Mouse (Mus musculus): Measurements from ENCODE around the gene Igf1r. TPM values are rescaled to one million over a fixed set of nuclear protein-coding genes. Genes with fewer than 3 reads are reported as not detected.

Igf1r gene
- polyA plus RNA-seq, 1 experiment from 2014 or later = 58.8 TPM

- TF ChIP-seq CTCF (IDR thresholded peaks at IDR 0.05) = no peak
- no peaks in the 10 kb centered on the region for H3K27me3 ChIP-seq
- ATAC-seq (no peak), DNase-seq (ENCODE audit: low read depth, low spot score) (no peak)
- in situ Hi-C loops (cut with MboI; ENCODE audit: low pct_unique_long_range_greater_than_20kb) = no loop called here
- CTCF ChIA-PET = no interaction called here
- POLR2A ChIA-PET = no interaction called here
Measured at GRCm38 (mm10) chr7:68020556-68020955, 67.9 kb downstream of the Igf1r start.

DNA sequence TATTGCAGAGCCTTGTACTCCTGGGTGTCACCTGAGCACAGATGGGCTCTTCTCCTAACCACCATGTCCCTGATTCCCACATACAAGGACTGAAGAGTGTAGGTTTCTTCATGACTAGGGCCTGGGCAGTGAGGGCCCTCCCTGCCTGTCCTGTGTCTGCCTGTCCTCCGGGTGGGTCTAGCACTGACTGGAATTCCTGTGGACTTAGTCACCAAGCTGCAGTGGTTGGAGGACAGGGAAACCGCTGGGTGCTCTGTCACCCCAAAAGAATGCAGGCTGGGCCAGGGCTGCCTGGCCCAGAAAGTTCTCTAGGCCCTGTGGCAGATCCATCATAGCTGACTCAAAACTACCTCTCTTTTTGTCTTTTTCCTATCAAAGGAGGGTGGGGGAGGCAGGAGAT, 69.1 kb downstream of the Igf1r start:
- H3K27me3 ChIP-seq = no peaks in the 10 kb centered on the region
- no peak for TF ChIP-seq CTCF (IDR thresholded peaks at IDR 0.05)
- in situ Hi-C loops (cut with MboI; ENCODE audit: low pct_unique_long_range_greater_than_20kb) = no loop called here
- ChIA-PET CTCF (no interaction called here), POLR2A (interaction anchor here (0.5 kb wide), 1 partner anchor 1679 kb away, joined by 5 read pairs; no protein-coding TSS in a partner anchor)
- ATAC-seq = peak; percentile 94
- DNase-seq (ENCODE audit: low read depth, low spot score) = peak; percentile 79

DNA sequence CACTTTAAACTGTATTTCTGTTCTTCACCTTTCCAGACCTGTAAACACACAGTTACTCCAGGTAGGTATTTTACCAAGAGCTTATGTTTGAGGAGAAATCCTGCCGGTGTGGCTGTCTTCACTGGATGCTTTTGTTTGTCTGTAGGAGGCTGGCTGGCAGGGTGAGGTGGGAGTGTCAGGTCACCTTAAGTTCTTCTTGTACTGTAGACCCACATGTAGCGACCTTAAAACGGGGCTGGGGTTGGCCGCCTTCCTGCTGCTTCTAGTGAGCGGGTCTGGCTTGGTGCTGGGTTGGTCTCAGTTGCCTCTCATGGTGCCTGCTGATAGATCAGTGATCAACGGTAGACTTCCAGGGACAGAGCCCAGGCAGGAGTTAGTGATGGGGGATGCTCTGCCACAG, 69.6 kb downstream of the Igf1r start:
- TF ChIP-seq CTCF (IDR thresholded peaks at IDR 0.05) = no peak
- POLR2A ChIA-PET = interaction anchor here (0.5 kb wide), 1 partner anchor 1679 kb away, joined by 5 read pairs; no protein-coding TSS in a partner anchor

GRCm38 (mm10) chr7:68023882-68024281, 71.3 kb downstream of the Igf1r start:
- ChIA-PET POLR2A (interaction anchor here (0.6 kb wide), 1 partner anchor 40 kb away, joined by 5 read pairs; no protein-coding TSS in a partner anchor), CTCF (interaction anchor here (2.0 kb wide), 1 partner anchor 15 kb away, joined by 6 read pairs; no protein-coding TSS in a partner anchor)
- no peaks in the 10 kb centered on the region for H3K27me3 ChIP-seq
- DNase-seq (ENCODE audit: low read depth, low spot score) = no peak
- ATAC-seq = no peak
- in situ Hi-C loops (cut with MboI; ENCODE audit: low pct_unique_long_range_greater_than_20kb) = no loop called here
- no peak for TF ChIP-seq CTCF (IDR thresholded peaks at IDR 0.05)

More for the DNA sequence above, 69.6 kb downstream of the Igf1r start:
- H3K27me3 ChIP-seq = no peaks in the 10 kb centered on the region
- ATAC-seq (no peak), DNase-seq (ENCODE audit: low read depth, low spot score) (no peak)
- CTCF ChIA-PET = no interaction called here
- in situ Hi-C loops (cut with MboI; ENCODE audit: low pct_unique_long_range_greater_than_20kb) = no loop called here

DNA sequence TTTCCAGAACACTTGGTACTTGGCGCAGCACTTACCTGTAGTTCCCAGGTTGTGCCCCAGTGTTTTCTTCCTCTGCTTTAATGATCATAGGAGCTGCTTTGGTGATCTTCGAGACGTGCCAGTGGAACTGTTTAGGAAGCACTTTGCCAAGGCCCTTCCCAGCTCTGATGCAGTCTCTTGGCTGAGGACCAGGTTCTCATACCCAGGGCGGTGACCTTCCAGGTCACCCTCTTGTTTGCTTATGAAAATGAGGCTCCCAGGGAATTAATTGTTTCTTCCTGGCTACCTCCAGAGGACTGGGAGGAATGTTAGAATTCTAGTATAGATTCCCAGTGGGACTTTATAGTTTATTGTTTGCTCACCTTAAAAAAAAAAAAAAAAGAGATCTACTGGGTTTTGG, 72.0 kb downstream of the Igf1r start:
- no peak for ATAC-seq
- in situ Hi-C loops (cut with MboI; ENCODE audit: low pct_unique_long_range_greater_than_20kb) = no loop called here
- TF ChIP-seq CTCF (IDR thresholded peaks at IDR 0.05) = no peak
- ChIA-PET CTCF (interaction anchor here (1.0 to 2.0 kb wide), 4 partner anchors 9 to 53 kb away, joined by 3 to 6 read pairs (median 3); no protein-coding TSS in a partner anchor), POLR2A (no interaction called here)
- DNase-seq (ENCODE audit: low read depth, low spot score) = no peak
- H3K27me3 ChIP-seq = no peaks in the 10 kb centered on the region

DNA sequence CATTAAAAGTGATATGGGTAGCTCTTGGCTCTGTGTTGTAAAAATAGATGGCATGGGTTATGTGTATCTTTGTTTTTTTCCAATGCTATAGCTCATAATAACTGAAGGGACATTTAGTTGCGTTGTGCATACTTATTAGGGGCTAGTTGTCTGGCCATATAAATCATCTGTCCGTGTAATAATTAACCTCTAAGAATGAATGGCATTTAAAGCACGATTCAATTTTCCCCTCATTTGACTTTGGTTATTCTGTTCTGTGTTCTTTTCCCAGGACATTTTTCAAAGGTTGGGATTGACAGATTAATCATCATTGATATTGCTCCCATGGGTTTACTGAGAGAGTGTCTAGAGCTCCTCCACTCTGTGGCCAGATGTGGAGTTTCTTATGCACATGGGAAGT, 72.8 kb downstream of the Igf1r start:
- ChIA-PET POLR2A (no interaction called here), CTCF (interaction anchor here (0.8 to 2.0 kb wide), 5 partner anchors 8 to 57 kb away, joined by 3 to 6 read pairs (median 3); no protein-coding TSS in a partner anchor)
- H3K27me3 ChIP-seq = no peaks in the 10 kb centered on the region
- no peak for DNase-seq (ENCODE audit: low read depth, low spot score)
- no peak for TF ChIP-seq CTCF (IDR thresholded peaks at IDR 0.05)
- no peak for ATAC-seq
- in situ Hi-C loops (cut with MboI; ENCODE audit: low pct_unique_long_range_greater_than_20kb) = no loop called here

DNA sequence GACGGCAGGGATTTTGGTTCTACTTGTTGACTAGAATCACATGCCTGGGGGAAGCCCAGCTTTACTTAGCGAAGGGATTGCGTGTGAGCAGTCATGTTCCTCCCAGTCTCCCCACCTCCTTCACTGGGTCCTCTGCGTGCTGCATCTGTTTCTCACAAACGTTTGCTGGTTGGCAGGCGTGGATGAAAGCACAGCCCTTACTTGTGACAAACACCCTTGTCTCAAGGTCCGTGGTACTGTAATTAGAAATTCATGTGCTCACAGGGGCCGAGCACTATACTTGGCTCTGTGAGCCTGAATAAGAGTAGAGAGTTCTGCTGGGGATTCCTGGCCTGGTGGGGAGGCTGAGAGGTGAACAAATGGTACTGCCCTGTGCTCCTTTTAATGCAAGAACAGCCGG, 73.4 kb downstream of the Igf1r start:
- CTCF ChIA-PET = no interaction called here
- no peak for TF ChIP-seq CTCF (IDR thresholded peaks at IDR 0.05)
- POLR2A ChIA-PET = no interaction called here
- in situ Hi-C loops (cut with MboI; ENCODE audit: low pct_unique_long_range_greater_than_20kb) = no loop called here
- DNase-seq (ENCODE audit: low read depth, low spot score) (no peak), ATAC-seq (no peak)
- no peaks in the 10 kb centered on the region for H3K27me3 ChIP-seq

GRCm38 (mm10) chr7:68028167-68028566, 75.5 kb downstream of the Igf1r start:
- CTCF ChIA-PET = no interaction called here
- no peak for TF ChIP-seq CTCF (IDR thresholded peaks at IDR 0.05)
- DNase-seq (ENCODE audit: low read depth, low spot score) (no peak), ATAC-seq (no peak)
- in situ Hi-C loops (cut with MboI; ENCODE audit: low pct_unique_long_range_greater_than_20kb) = no loop called here
- POLR2A ChIA-PET = no interaction called here
- no peaks in the 10 kb centered on the region for H3K27me3 ChIP-seq

DNA sequence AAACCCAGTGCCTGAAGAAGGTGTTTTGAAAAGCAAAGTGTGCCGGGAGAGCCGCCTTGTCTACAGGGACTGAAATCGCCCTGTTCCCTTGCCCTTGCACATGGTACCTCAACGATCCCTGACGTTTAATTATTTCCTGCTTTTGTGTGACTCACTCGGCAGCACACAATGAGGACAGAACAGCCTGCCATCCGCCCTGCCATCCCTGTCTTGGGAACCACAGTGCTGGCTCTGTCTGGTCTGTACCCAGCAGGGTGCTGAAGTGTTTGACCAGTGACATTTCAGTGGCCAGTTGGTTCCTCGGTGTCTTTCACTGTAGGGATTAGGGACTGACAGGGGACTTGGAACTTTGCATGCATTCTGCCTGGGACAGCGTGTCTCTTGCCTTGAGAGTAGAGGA, 78.2 kb downstream of the Igf1r start:
- ChIA-PET POLR2A (no interaction called here), CTCF (no interaction called here)
- H3K27me3 ChIP-seq = no peaks in the 10 kb centered on the region
- DNase-seq (ENCODE audit: low read depth, low spot score) = no peak
- no peak for TF ChIP-seq CTCF (IDR thresholded peaks at IDR 0.05)
- in situ Hi-C loops (cut with MboI; ENCODE audit: low pct_unique_long_range_greater_than_20kb) = no loop called here
- ATAC-seq = no peak

DNA sequence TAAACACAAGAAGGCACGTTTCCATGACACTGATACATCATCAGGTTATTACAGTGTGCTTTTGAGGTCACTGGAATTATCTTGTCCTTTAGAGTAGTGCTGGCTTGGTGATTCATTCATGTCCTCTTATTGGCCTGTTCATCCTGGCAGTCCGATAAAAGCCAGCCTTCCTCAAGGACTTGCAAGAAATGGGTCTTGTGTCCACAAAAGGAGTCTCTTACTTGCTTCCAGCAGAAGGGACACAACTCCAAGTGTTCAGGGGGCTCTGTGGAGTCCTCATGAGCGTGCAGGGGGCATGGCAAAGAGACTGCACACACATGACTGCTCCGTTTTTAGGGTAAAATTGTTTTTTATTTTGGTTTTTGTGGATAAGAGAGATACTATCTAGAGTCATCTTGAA, 83.9 kb downstream of the Igf1r start:
- ATAC-seq (no peak), DNase-seq (ENCODE audit: low read depth, low spot score) (no peak)
- POLR2A ChIA-PET = no interaction called here
- no peak for TF ChIP-seq CTCF (IDR thresholded peaks at IDR 0.05)
- CTCF ChIA-PET = no interaction called here
- no peaks in the 10 kb centered on the region for H3K27me3 ChIP-seq
- in situ Hi-C loops (cut with MboI; ENCODE audit: low pct_unique_long_range_greater_than_20kb) = no loop called here

DNA sequence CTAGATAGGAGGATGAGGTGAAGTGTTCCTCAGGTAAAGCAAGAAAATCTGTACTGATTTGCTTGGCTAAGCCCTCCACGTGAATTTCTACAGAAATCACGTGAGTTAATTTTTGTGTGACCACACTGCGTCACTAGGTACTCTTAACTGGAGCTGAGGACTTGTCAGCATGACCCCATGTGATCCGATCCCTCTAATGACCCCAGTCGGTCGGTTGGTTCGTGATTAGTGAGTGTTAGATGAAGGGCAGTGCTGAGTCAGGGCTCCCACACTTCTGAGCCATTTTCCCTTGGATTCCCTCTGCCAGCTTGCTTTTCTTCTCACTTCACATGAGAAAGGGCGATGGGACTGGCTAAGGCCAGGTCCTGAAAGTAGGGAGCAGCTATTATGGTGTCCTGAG, 86.2 kb downstream of the Igf1r start:
- in situ Hi-C loops (cut with MboI; ENCODE audit: low pct_unique_long_range_greater_than_20kb) = no loop called here
- CTCF ChIA-PET = interaction anchor here (1.0 kb wide), 1 partner anchor 14 kb away, joined by 6 read pairs; no protein-coding TSS in a partner anchor
- POLR2A ChIA-PET = interaction anchor here (0.7 to 1.3 kb wide), 2 partner anchors 72 to 148 kb away, joined by 3 to 6 read pairs; no protein-coding TSS in a partner anchor
- no peak for TF ChIP-seq CTCF (IDR thresholded peaks at IDR 0.05)
- H3K27me3 ChIP-seq = no peaks in the 10 kb centered on the region
- DNase-seq (ENCODE audit: low read depth, low spot score) = no peak
- ATAC-seq = no peak

DNA sequence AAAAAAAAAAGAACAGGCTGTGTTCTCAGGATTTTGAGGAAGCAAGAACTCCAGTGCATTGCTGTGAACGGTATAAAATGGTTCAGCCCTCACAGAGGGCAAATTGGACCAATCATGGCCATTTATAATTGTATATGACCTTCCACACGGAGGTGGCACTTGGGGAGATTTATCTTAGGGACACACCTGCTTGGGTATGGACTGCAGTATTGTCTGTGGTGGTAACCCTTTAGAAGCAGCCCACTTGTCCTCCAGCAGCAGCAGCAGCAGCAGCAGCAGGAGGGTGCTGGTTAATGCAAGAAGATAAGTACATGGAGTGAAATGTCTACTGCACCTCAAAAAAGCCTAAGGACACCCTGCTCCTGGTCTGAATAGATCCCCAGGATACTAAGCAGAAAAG, 86.9 kb downstream of the Igf1r start:
- DNase-seq (ENCODE audit: low read depth, low spot score) (no peak), ATAC-seq (no peak)
- H3K27me3 ChIP-seq = no peaks in the 10 kb centered on the region
- ChIA-PET CTCF (no interaction called here), POLR2A (interaction anchor here (0.7 to 1.3 kb wide), 2 partner anchors 71 to 147 kb away, joined by 3 to 6 read pairs; no protein-coding TSS in a partner anchor)
- in situ Hi-C loops (cut with MboI; ENCODE audit: low pct_unique_long_range_greater_than_20kb) = no loop called here
- TF ChIP-seq CTCF (IDR thresholded peaks at IDR 0.05) = no peak
